Mouse (Mus musculus): ENCODE data around the gene Grk1. TPM values are rescaled to one million over a fixed set of nuclear protein-coding genes. Genes with fewer than 3 reads are reported as not detected.
A peak's percentile ranks its signal among the peaks of the same experiment; 100 is the strongest.

The Grk1 gene
- polyA plus RNA-seq, 2 experiments: 0.06 TPM; not detected in 1

- Histone ChIP-seq H3K27me3 (ENCODE audit: control insufficient read depth, insufficient read depth, low read length) (peaks cover 14% of the 10 kb centered on the region; the same call in 1 of the 2 replicates), H3K36me3 (ENCODE audit: control insufficient read depth, insufficient read depth, low read length) (no peaks in the 10 kb centered on the region), H3K4me2 (replicated peaks; ENCODE audit: low read depth, low read length, severe bottlenecking) (no peak overlapping the region), H3K9ac (ENCODE audit: low read depth, low read length, severe bottlenecking) (no peak overlapping the region), H3K4me1 (ENCODE audit: control insufficient read depth, insufficient read depth, low read length) (no peaks in the 10 kb centered on the region), H3K9me3 (ENCODE audit: control insufficient read depth, low read length) (no peaks in the 10 kb centered on the region), H3K27ac (replicated peaks; ENCODE audit: low read depth, low read length) (no peak overlapping the region), H3K4me3 (replicated peaks; ENCODE audit: low read length) (no peak overlapping the region)
- no peak for TF ChIP-seq POLR2A (IDR thresholded peaks at IDR 0.05; ENCODE audit: borderline replicate concordance, extremely low read depth, insufficient read depth, insufficient read length)
- ATAC-seq (ENCODE audit: low FRiP score, low read depth) (no peak), DNase-seq (ENCODE audit: low spot score) (no peak)
- 10% methylated on average over 8 of the region's 8 CpGs for WGBS
Measured at GRCm38 (mm10) chr8:13436052-13436451, 31.2 kb downstream of the Grk1 start.

GRCm38 (mm10) chr8:13437531-13437930, 32.6 kb downstream of the Grk1 start:
- 68% methylated on average over 2 of the region's 2 CpGs for WGBS
- Histone ChIP-seq H3K4me3 (replicated peaks; ENCODE audit: low read length) (no peak overlapping the region), H3K4me2 (replicated peaks; ENCODE audit: low read depth, low read length, severe bottlenecking) (no peak overlapping the region), H3K27ac (replicated peaks; ENCODE audit: low read depth, low read length) (no peak overlapping the region), H3K4me1 (ENCODE audit: control insufficient read depth, insufficient read depth, low read length) (no peaks in the 10 kb centered on the region), H3K27me3 (ENCODE audit: control insufficient read depth, insufficient read depth, low read length) (peaks cover 14% of the 10 kb centered on the region; the same call in 1 of the 2 replicates), H3K36me3 (ENCODE audit: control insufficient read depth, insufficient read depth, low read length) (no peaks in the 10 kb centered on the region), H3K9me3 (ENCODE audit: control insufficient read depth, low read length) (no peaks in the 10 kb centered on the region), H3K9ac (ENCODE audit: low read depth, low read length, severe bottlenecking) (no peak overlapping the region)
- DNase-seq (ENCODE audit: low spot score): no peak
- no peak for ATAC-seq (ENCODE audit: low FRiP score, low read depth)
- TF ChIP-seq POLR2A (IDR thresholded peaks at IDR 0.05; ENCODE audit: borderline replicate concordance, extremely low read depth, insufficient read depth, insufficient read length): no peak

GRCm38 (mm10) chr8:13442152-13442551, 37.3 kb downstream of the Grk1 start:
- Histone ChIP-seq H3K4me1 (ENCODE audit: control insufficient read depth, insufficient read depth, low read length) (no peaks in the 10 kb centered on the region), H3K27ac (replicated peaks; ENCODE audit: low read depth, low read length) (no peak overlapping the region), H3K4me3 (replicated peaks; ENCODE audit: low read length) (no peak overlapping the region), H3K27me3 (ENCODE audit: control insufficient read depth, insufficient read depth, low read length) (no peaks in the 10 kb centered on the region), H3K4me2 (replicated peaks; ENCODE audit: low read depth, low read length, severe bottlenecking) (no peak overlapping the region), H3K36me3 (ENCODE audit: control insufficient read depth, insufficient read depth, low read length) (no peaks in the 10 kb centered on the region), H3K9me3 (ENCODE audit: control insufficient read depth, low read length) (no peaks in the 10 kb centered on the region), H3K9ac (ENCODE audit: low read depth, low read length, severe bottlenecking) (no peak overlapping the region)
- no peak for ATAC-seq (ENCODE audit: low FRiP score, low read depth)
- 86% methylated on average over 2 of the region's 2 CpGs for WGBS
- DNase-seq (ENCODE audit: low spot score): no peak
- TF ChIP-seq POLR2A (IDR thresholded peaks at IDR 0.05; ENCODE audit: borderline replicate concordance, extremely low read depth, insufficient read depth, insufficient read length): no peak

- no peak for DNase-seq (ENCODE audit: low spot score)
- ATAC-seq (ENCODE audit: low FRiP score, low read depth): no peak
- Histone ChIP-seq H3K4me1 (ENCODE audit: control insufficient read depth, insufficient read depth, low read length) (no peaks in the 10 kb centered on the region), H3K4me2 (replicated peaks; ENCODE audit: low read depth, low read length, severe bottlenecking) (no peak overlapping the region), H3K36me3 (ENCODE audit: control insufficient read depth, insufficient read depth, low read length) (no peaks in the 10 kb centered on the region), H3K27me3 (ENCODE audit: control insufficient read depth, insufficient read depth, low read length) (no peaks in the 10 kb centered on the region), H3K9ac (ENCODE audit: low read depth, low read length, severe bottlenecking) (no peak overlapping the region), H3K27ac (replicated peaks; ENCODE audit: low read depth, low read length) (no peak overlapping the region), H3K9me3 (ENCODE audit: control insufficient read depth, low read length) (no peaks in the 10 kb centered on the region), H3K4me3 (replicated peaks; ENCODE audit: low read length) (no peak overlapping the region)
- WGBS: 75% methylated on average over 6 of the region's 6 CpGs
- no peak for TF ChIP-seq POLR2A (IDR thresholded peaks at IDR 0.05; ENCODE audit: borderline replicate concordance, extremely low read depth, insufficient read depth, insufficient read length)
Measured at GRCm38 (mm10) chr8:13446456-13446855, 41.6 kb downstream of the Grk1 start.

GRCm38 (mm10) chr8:13448145-13448544, 43.3 kb downstream of the Grk1 start:
- peak; percentile 48 for DNase-seq (ENCODE audit: low spot score)
- no peaks in the 10 kb centered on the region for H3K4me1 ChIP-seq (ENCODE audit: control insufficient read depth, insufficient read depth, low read length)

More at GRCm38 (mm10) chr8:13448145-13448544, 43.3 kb downstream of the Grk1 start:
- H3K4me2 ChIP-seq (replicated peaks; ENCODE audit: low read depth, low read length, severe bottlenecking): no peak overlapping the region
- WGBS: 56% methylated on average over 4 of the region's 4 CpGs
- H3K36me3 ChIP-seq (ENCODE audit: control insufficient read depth, insufficient read depth, low read length): no peaks in the 10 kb centered on the region
- no peak overlapping the region for H3K27ac ChIP-seq (replicated peaks; ENCODE audit: low read depth, low read length)
- H3K27me3 ChIP-seq (ENCODE audit: control insufficient read depth, insufficient read depth, low read length): no peaks in the 10 kb centered on the region
- no peak for TF ChIP-seq POLR2A (IDR thresholded peaks at IDR 0.05; ENCODE audit: borderline replicate concordance, extremely low read depth, insufficient read depth, insufficient read length)
- H3K4me3 ChIP-seq (replicated peaks; ENCODE audit: low read length): no peak overlapping the region
- no peak overlapping the region for H3K9ac ChIP-seq (ENCODE audit: low read depth, low read length, severe bottlenecking)
- no peaks in the 10 kb centered on the region for H3K9me3 ChIP-seq (ENCODE audit: control insufficient read depth, low read length)
- no peak for ATAC-seq (ENCODE audit: low FRiP score, low read depth)
